Mouse (Mus musculus) monocyte, adult 2 months (primary cell): ENCODE data around the gene Mest.

Experiments used
- DNase-seq, 2 experiments: peaks; one replicate each; pipeline ENCODE4 v3.0.0; 2022; ENCODE audit warnings: low spot score in 2 of 2, low read depth in 1 of 2

Gene Mest

GRCm38 (mm10) chr6:30738464-30739006, 15.2 kb downstream of the Mest start:
- no peak for DNase-seq

GRCm38 (mm10) chr6:30739177-30739747, 15.9 kb downstream of the Mest start:
- no peak for DNase-seq

DNA sequence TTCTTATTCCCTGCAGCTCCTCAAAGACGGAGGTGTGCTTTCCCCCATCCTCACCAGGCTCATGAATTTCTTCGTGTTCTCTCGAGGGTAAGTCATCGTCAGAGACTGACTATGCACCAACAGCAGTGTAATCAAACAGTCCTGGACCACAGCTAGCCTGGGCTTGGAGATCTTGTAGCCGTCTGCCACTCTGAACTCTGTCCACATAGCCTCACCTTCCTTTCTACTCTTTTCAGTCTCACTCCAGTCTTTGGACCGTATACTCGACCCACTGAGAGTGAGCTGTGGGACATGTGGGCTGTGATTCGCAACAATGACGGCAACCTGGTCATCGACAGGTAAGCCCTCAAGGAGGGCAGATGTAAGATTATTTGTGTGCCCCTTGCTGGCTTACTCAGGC, 21.5 kb downstream of the Mest start:
- no peak for DNase-seq

- DNase-seq, result no peak
Observed at GRCm38 (mm10) chr6:30745591-30745990, 22.2 kb downstream of the Mest start.

DNA sequence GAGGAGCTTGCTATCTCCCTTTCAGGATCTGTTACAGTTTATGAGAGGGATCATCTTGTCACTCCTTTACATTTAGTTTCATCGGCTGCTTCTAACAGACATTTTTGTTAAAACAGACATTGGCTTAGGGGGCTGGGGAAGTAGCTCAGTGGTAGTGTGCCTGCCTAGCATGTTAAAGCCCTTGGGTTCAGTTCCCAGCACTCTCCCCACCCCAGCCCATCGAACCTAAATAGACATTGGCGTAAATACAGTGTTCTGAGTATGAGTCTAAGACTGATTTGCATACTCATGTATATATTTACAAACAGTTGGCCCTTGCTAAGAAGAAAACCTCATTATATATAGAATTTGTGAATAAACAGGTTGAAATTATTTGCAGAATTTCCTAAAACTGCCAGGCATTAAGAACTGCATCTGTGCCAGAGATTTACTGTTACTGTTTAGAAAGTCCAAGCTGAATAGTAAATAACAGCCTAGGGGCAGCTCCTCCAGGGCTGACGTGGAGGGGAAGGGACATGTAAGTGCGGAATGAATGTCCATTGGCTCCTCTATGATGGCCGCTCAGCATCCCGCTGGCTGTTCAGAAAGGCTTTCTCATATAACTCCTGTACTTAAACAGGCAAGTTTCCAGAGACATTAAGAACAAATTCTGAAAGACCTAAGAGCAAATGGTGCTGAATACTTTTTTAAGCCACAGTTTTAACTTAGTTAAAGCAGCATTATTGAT, 24.4 kb downstream of the Mest start:
- no peak for DNase-seq

- DNase-seq, result no peak
Observed at GRCm38 (mm10) chr6:30748358-30748910, 25.1 kb downstream of the Mest start.

DNA sequence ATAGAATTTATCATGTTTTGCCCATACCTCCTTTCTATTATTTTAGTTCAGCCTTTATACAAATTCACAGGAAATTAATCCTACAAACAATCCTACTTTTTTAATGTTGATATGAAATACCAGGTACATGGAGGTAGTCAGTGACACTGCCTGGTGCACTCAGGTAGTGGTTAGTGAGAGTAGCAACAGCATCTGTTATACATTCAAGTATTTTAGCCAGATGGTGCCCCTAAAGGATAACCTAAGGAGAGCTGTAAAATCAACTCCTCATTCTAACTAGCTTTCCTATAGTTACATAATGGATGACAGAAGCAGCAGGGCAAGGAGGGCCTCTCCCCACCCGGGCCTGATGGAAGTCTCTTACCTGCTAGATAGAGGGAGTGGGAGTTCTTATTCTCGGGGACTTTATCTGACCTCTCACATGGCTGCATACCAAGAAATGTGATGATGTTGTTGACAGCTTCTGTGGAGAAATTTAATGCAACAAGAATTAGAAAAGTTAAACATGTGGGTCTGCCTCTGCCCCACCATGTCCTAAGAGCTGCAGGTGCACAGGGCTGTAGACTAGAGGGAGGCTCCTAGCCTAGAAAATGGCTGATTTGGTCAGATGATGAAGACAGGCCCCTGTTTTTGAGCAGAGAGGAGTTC, 25.8 kb downstream of the Mest start:
- no peak for DNase-seq

DNA sequence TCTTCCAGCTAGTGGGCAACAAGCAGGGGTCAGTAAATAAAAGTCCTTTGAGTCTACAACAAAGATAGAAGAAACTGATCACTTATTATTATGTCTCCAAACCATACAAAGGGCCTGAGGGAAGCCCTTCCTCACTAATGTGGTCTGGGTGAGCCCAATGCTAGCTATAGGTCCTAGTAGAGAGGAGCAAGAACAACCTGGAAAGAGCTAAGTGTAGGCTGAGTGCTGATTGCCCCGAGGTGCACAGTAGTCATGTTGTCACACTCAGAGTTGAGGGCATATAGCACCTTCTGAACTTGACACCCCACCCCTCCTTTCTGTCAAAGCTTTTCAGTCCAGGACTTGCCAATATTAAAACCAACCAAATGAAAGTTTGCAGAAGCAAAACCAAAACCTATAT, 26.5 kb downstream of the Mest start:
- no peak for DNase-seq

DNA sequence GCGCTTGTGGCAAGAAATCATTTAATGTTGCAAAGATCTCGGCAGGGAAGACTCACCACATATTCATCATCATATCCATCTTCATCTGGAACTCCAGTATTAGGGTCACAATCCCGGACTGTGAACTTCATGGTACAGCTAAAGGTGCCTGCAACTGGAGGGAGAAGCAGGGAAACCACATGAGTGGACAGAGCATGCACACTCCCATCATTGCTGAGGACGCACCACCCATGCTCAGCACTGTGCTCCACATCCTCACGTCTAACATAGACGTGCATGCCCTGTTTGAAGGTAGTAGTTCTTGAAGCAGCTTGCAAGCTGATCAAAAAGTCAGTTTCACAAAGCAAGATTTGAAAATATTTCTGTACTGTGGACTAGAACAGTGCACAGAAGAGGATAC, 27.1 kb downstream of the Mest start:
- DNase-seq, result no peak

DNA sequence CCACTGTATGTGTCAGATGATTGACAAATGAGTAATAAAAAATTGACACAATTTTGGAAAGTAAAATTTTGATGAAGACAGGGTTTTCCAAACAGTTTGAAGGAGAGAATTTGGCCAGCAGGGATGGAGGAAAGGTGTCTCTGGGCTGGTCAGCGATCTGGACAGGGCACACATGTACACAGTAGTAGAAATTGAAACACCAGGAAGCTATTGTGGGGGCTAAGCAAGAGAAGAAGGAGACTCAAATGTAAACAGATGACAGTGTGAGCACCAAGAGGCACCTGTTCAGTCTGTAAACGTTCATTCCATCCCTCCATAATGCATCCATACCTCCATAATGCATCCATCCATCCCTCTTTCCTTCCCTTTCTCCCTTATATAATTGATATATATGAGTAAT, 27.9 kb downstream of the Mest start:
- DNase-seq, result no peak
